Mouse (Mus musculus): ENCODE measurements around the gene Ctdsp2.

GRCm38 (mm10) chr10:126950572-126950971 lies 27.9 kb upstream of the Ctdsp2 start:
- TF ChIP-seq CTCF (IDR thresholded peaks at IDR 0.05; ENCODE audit: low read depth), result no peak
- TF ChIP-seq EP300 (IDR thresholded peaks at IDR 0.05; ENCODE audit: low read depth), result no peak
